Mouse (Mus musculus) thymus, postnatal 36 days (tissue): ENCODE data around the gene 1700067P10Rik.

Experiments
- DNase-seq, 2 experiments: peaks; one replicate each; pipeline ENCODE4 v3.0.0; 2022; ENCODE audit warnings: mixed read lengths in 2 of 2

1700067P10Rik gene

DNA sequence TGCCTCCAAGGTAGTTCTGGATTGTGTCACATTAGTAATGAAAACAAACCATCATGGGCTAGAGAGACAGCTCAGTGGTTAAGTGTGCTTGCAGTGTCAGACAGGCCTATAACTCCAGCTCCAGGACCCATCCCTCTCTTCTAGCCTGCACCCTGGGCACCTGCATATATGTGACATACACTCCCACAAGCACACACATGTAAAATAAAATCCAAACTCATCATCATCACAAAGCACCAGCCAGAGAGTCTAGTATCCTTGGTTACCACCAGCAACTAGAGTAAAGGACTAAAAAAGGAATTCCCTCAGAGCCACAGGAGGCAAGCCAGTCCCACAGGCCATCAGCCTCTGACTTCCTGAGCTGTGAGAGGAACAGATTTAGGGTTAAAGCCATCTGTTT, at the start of gene 1700067P10Rik:
TSS of gene 1700067P10Rik (plus strand) at position 301 of the 400 bp plus-strand sequence.
- no peak for DNase-seq

DNA sequence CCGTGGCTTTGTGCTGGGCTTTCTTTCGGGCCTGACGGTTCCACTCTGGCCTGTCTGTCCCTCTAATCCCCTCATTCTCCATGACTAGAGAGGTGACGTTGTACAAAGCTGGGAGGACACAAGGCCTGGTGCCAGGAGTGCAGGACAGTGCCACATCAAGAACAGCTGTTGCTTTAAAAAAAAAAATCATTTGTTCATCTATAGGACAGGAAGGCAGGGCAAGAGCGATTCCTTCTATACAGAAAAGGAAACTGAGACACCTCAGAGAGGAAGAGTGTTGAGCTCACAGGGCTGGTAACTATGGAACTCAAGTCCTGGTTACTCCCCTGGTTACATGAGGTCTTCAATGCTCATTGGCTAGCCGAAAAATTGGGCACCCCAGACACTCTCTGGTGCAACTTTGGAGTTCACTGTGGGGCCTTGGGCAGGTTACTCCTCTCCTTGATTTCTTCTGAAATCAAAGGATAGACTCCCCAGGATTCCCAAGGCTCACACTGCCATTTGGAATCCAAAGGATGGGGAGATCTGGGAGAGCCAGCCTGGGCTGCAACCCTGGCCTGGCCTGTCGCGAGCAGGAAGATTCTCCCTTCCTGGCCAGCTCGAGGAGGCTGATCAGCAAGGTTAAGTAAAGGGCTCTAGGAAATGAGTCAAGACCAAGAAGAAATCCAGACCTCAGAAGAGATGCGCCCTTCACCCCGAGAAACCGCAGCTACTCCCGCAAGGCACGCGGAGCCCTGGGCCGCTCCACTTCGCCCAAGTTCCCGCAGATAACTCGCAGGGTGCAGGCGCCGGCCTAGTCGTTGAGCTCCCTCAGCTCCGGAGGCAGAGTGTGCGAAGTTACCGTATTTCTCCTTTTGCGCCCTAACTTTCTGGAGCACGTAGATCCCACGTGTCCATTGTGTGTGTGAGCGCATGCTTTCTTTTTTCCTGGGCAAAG, 47.5 kb upstream of the 1700067P10Rik start:
- DNase-seq, result peak; percentile 65 to 68

DNA sequence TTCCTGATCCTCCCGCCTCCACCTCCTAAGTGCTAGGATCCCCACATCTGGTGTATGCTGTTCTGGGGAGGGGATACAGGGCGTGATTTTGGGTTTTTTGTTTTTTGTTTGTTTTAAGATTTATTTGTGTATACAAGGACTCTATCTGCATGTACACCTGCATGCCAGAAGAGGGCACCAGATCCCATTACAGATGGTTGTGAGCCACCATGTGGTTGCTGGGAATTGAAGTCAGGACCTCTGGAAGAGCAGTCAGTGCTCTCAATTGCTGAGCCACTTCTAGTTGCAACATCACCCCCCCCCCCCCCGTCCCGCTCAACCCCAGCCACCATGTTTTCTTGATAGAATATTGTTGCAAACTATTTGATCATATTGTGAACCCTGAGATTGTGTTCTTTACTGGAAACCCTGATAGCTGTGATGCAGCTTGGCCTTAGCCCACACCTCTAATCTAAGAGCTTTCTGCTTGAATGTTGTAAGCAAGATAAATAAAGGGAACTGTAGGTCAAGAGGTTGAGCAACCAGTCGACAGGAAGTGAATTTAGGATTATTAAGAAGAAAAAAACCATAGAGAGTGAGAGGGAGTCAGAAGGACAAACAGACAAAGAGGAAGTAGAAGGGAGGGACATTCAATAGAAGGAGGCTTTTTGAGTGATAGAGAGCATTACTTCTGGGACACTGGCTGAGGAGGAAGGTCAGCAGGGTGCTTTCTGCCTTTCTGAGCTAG, 45.8 kb upstream of the 1700067P10Rik start:
- no peak for DNase-seq

DNA sequence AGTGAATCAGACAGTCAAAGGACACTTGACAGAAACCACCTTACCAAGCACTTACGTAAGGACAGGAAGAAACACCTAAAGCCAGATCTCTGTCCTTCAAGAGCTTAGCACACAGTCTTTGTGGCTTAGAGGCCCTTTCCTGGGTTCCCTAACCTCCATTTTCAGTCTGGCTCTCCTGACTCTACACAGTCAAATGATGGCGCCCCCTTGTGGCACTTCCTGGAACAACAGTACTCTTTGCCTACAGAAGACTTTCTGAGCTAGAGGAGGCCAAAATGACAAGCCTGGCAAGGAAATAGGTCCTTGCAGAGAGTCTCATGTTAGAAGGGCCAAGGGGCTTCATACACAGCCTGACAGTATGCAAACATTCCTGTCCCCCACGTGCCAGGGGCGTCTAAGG, 43.5 kb upstream of the 1700067P10Rik start:
- DNase-seq, result peak; percentile 74 to 83

DNA sequence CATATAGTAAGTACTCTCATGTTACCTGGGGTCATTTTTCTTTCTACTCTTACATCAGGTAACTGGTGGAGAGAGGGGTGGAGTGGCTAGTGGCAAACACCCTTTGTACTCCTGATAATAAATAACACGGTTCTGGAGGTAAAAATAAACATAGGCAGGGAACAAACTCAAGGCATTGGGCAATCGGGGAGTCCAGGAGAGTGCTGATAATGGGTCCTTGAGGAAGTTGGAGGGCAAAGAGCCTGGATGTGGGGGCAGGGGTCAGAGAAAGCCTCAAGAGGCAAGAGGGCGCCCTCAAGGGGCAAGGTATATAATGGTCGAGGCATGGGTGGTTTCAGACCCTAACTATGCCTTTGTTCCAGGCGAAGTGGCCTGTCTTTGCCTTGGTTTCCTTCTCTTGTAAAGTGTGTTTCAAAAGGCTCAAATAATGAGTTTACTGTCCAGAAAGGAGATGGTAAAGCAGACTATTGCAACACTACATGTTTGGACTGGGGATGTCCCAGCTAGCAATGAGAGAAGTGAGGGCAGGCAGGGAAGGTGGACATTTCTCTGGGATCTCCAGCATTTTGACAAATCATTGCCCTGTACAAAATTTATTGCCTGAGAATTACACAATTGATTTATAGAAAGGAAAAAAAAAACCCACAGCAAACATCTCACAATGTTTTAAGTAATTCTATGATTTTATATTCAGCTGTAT, 37.3 kb upstream of the 1700067P10Rik start:
- no peak for DNase-seq

DNA sequence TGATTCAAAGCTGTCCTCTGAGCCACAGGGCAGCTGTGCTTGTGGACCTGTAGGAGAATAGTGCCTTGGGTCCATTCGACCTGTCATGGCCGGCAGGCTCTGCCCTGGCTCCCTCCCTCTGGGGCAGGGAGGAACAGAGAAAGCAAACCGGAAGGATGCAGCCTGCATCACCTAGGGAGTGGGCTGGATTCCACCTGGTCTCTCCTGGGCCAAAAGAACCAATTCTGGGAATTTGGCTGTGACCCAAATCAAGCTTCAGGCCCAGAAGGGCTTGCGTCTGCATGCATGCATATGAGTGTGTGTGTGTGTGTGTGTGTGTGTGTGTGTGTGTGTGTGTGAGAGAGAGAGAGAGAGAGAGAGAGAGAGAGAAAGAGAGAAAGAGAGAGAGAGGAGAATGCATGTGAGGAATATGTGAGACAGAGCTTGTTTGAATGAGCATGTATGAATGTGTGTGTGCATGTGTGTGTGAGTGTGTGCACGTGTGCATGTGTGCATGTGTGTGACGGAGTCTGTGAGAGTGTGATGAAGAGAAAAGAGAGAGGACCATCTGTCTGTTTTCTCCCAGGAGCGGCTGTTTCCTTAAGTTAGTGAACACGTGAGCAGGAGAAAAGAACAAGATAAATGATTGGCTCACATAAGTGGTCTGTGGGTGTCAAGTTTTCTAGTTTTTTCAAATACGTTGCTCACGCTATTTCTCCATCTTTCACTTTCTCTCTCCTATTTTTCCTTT, 36.6 kb upstream of the 1700067P10Rik start:
- no peak for DNase-seq

DNA sequence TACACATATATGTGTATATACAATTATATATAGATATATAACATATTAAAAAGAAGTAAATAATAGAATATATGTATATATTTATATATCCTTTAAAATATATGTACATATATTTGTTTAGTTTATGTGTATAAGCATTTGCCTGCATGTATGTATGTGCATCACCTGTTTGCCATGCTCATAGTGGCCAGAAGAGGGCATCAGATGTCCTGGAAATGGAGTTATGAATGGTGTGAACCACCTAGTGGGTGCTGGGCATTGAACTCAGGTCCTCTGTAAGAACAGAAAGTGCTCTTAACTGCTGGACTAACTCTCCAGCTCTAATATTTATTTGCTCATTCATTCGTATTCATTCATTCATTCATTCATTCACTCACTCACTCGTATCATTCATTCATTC, 35.5 kb upstream of the 1700067P10Rik start:
- DNase-seq, result no peak

DNA sequence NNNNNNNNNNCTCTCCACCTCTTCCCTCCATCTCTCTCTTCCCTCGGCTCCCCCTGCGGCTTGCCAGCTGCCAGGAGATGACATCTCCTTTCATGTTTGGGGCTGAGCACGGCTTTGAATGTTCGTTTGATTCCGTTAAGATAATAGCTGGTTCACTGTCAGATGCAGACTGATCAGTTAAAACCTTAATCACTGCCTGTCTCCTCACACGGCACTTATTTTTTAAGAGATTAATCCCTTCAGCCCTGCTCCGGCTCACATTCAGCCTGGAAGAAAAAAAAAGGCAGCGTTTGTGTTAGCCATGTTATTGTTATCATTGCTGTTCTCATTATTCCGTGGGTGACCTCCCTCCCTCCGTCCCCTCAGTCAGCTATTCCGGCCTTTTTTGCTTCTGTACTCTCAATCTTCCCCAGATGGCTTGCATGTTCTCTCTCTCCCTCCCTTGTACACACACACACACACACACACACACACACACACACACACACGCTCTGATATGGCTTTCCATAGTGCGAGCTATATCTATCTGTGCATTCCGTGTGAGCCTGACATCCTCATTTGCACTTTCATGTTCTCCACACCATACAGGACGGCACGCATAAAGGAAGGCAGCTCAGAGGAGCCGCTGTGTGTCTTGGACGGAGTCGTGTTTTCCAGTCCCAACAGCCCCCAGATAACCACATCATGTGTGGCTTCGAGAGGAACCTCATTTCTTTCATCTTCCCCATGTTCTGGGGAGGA, 33.9 kb upstream of the 1700067P10Rik start:
- DNase-seq, result no peak

DNA sequence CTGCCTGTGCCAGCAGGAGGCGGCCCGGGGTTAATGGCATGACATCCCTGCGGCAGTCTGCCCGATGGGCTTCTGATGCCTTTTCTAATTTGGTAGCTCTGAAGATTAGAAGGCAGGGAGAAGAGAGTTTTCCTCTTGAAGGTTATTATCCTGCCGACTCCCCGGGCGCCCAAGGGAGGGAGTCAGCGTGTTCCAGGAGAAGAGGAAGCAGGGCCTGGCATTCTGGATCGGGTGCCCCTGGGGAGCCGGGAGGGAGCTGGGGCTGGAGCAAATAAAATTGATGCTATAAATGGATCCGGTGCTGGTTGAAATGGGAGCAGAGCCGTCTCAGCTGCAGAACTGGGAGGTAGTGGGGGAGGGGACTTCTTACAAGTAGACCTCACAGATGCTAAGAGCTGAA, 31.7 kb upstream of the 1700067P10Rik start:
- DNase-seq, result no peak

DNA sequence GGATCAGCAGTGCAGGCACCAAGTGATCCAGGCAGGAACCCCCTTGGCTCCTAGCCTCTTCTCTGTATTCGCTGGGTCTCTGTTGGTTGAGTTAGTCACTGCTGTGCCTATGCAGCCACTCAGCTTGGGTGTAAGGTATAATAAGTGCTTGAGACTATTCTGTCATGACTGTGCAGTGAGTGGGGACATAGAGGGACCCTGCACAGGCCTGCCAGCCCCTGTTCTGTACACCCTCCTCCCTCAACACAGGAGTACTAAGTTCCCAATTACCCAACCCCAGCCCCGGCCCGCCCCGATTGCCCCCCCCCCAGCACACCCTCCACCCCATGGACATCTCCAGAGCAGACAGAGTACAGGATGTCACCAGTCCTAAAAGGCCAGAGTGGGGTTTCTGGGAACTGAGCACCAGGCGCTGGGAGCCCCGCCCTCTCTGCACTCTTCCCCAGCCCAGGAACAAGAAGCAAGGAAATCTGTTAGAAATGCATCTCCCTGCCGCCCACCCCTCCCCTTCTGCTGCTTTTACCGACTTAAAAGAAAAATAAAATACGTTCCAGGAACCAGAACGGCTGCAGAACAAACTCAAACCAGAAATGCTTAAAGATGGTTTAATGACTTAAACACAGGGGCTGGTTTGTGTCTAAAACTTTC, 24.8 kb upstream of the 1700067P10Rik start:
- no peak for DNase-seq

DNA sequence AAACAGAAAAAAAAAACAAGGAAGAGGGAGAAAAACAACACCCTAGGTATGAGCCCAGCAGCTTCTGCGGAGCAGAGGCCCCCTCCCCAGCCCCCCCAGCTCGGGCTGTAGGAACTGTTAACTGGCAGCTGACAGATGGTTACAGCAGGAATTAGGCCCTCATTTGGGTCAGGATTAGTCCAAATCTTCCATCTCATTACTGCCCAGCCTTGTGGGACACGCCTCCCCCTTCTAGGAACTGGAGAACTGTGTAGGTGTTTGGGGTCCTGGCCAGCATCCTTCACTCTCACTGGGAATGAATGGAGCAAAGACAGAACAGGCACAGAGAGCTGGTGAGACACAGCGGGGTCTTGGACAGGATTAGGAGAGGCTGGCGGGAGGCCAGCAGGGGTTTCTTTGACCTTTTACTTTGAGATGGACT, 24.0 kb upstream of the 1700067P10Rik start:
- no peak for DNase-seq

DNA sequence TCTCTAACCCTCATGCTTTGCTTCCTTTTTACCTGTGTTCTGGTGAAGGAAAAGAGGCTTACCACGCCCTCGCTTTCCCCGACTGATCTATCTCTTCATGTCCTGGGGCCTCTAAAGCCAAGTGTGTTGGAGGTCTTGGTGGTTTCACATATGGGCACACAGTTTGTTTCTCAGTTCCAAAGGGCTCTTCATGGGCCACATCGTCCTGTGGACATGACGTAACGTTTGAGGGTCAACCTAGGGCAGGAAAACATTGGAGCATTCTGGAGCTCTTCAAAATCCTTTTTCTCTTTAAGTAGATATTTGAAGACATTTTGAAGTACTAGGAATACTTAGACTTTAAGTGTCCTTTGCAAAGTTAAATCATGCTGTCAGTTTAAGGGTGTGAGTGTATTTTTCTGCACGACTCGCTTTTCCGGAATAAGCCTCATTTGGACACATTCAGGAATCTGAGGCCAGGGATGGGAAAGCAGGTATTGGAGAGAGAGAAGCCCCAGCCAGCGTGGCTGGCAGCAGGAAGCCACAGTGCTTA, 22.0 kb upstream of the 1700067P10Rik start:
- no peak for DNase-seq

DNA sequence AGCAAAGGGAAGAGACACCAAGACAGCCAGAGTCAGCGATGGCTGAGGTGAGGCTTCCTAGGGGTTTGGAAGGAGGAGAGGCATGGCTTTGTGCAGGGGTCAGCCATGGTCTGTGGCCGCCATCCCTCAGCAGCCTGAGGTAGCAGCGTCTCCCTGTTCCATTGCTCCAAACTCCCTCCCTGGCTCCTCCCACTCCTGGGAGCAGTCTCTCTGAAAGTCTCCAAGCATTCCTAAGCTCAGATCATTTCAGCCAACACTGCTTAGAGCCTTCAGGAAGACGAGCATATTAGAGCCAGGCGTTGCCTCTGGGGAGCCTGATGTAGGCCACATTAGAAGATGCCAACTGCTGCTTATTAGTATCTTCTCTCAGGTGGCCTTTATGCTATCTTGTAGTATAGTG, 21.4 kb upstream of the 1700067P10Rik start:
- no peak for DNase-seq

DNA sequence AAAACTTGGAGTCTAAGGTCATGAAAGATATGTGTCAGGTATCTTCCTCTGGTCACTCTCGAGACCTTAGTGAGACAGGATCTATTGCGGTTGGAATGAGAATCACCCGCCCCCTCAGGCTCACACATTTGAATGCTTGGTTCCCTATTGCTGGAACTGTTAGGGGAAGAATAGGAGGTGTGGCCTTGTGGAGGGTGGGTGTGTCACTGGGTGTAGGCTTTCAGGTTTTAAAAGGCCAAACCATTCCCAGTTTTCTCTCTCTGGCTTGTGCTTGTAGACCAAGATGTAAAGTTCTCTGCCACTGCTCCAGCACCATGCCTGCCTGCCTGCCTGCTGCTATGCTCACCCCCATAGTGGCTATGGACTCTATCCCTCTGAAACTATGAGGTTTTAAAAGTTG, 8.5 kb upstream of the 1700067P10Rik start:
- DNase-seq, result no peak

DNA sequence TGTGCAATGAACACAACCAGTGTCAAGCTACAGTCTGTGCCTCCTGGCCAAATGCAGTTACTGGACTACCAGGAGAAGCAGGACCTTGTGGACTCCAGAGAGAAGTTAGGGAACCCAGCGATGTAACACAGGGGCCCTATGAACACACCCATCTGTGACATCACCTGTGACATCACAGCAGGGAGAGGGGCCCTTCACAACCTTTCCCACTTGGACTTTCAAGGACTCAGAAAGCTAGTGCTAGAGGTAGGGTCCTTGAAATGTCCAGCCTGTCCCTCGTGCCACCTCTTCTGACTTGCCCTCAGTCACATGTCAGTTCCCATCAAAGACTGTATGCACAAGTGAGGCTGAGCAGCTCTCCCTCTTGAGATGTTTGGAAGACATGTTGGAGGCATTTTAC, 327 bp downstream of the 1700067P10Rik start:
- no peak for DNase-seq

DNA sequence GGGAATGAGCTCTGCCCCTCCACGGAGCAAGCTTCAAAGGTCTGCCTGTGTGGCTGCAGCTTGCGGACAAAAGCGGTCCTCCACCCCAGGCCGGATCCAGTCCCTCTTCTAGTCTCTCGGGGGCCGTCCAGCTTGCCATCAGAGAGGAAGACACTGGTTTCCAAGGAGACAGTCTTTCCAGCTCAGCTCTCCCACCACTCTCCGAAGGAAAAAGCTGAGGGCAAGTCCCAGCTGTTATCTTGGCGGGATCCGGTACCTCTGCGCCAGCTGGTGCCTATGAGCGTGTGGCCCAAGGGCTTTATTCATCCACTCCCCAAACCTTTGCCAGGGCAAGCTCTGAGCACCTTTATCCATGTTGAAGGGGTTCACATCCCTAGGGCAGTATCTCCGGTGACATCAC, 1.2 kb downstream of the 1700067P10Rik start:
- no peak for DNase-seq

DNA sequence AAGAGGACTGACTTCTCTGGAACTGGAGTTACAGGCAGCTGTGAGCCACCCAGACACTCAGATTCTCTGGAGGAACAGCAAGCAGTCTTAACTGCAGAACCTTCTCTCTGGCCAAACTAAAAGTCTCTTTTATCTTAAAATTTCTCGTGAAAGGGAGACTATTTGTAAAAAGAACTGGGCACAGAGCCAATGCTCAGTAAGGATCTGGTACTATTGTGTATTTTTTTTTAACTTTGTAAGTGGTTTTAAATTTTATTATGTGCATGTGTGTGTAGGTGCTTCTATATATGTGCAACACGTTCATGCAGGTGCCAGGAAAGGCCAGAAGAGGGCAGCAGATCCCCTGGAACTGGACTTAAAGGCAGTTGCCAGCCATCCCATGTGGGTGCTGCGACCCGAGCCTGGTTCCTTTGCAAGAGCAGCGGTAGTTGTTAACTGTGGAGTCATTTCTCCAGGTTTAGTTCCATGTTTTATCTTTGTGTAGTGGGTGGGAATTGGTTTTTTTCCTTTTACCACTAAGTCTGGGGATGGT, 4.2 kb downstream of the 1700067P10Rik start:
- DNase-seq, result no peak

DNA sequence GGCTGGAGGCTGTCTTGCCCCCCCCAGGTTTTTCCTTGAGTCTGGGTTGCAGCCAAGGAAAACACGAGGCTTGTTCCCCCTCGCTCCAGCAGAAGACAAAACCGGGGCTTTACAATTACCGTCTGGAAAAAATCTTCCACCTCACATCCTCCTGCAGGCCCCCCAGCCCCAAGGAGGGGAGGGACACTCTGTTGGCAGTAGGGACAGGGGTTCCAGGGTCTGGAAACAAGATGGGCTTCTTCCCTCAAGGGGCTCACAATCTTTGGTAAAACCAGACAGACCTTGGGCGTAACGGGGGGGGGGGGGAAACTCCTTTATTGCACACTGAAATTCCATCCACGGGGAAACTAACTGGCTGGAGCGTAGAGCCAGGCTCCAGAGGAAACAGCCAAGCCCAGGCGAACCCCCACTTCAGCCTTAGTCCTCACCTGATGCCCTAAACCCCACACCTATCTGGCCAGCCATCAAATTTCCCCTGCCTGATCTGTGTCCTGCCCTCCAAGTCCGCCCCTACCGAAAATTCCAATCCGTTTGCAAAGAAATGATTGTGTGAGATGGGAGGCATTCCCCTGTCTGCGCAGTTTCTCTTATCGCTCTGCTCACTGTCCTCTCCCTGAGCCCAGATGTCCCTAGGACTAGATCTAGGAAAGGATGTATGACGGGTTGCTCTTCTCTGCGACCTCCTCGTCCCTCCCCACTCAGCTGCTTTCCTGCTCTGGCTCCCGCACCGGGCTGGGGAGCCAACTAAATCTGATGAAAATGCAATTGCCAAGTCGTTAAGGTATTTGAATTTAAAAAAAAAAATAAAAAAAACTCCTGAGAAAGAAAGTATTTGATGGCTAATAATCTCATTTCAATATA, 5.9 kb downstream of the 1700067P10Rik start:
- no peak for DNase-seq

DNA sequence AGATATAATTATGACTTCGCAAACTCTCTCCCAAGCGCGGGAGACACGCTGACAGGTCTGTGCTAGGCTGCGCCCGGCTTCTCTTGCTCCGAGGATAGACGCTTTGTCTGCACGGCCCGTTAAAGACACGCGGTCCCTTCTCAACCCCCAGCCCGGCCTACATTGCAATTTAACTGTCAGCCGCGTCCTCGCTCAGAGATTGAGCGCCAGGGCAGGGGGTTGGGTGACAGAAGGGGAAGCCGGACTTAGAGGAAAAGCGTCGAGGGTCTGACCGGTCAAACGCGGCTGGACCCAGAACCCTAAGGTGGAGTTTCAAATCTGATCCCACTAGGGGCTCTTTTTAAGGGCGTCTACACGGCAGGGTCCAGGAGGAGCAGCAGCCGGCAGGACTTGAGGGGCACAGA, 6.6 kb downstream of the 1700067P10Rik start:
- no peak for DNase-seq

DNA sequence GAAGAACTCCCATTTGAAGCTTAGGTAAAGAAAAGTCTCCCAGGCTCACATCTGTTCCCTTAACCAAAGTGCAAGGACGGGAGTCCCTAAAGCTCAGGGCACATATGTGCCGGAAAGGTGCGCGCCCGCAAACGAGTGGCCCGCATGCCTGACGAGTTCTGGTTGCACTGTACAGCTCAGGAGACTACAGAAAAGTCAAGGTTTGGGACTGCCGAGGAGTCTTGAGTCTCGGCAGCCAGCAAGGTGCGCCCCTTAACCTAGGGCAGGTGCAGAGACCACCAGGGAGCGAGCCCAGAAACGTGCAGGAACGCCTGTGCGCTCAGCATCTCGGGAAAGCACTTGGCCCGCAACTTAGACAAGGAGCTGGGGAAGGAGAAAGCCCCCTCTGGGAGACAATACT, 7.2 kb downstream of the 1700067P10Rik start:
- DNase-seq, result no peak
